Mouse (Mus musculus): ENCODE data around the gene Gm27029.
"Not testable (repeated sequence)": the region's sequence is repeated elsewhere in the genome, so short reads cannot be mapped to it uniquely, and the experiment has no call there.

The Gm27029 gene

GRCm38 (mm10) chr11:101424105-101424851, at the start of gene Gm27029:
Gm27029 (minus strand) TSS chr11:101424796.
- in situ Hi-C loops (cut with MboI, MseI) = no loop called here

GRCm38 (mm10) chr11:101474298-101474697, 49.7 kb upstream of the Gm27029 start:
- in situ Hi-C loops (cut with MboI, MseI) = no loop called here

GRCm38 (mm10) chr11:101473686-101474085, 49.1 kb upstream of the Gm27029 start:
- in situ Hi-C loops (cut with MboI, MseI) = not testable (repeated sequence)

GRCm38 (mm10) chr11:101472336-101472735, 47.7 kb upstream of the Gm27029 start:
- in situ Hi-C loops (cut with MboI, MseI) = no loop called here

GRCm38 (mm10) chr11:101471926-101472325, 47.3 kb upstream of the Gm27029 start:
- in situ Hi-C loops (cut with MboI, MseI) = no loop called here

- in situ Hi-C loops (cut with MboI, MseI) = no loop called here
These were observed 45.6 kb upstream of the Gm27029 start for GRCm38 (mm10) chr11:101470206-101470605.

DNA sequence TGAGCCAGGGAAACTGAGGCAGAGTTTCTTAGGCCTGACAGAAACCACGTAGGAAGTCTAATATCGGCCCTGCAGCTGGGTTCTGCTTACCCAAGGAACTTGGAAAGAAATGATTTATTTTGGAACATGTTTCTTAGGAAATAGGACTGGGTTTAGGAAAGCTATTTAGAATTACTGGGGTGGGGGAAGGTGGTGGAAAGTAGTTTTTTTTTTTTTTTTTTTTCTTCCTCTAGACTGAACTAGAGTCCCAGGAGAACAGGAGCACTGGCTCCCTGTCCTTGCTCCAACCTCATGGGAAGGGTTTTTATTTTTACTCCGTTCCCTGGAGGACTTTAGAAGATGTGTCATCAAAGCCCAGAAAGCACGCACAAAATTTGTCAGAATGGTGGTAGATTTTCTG, 44.6 kb upstream of the Gm27029 start:
- in situ Hi-C loops (cut with MboI, MseI) = no loop called here

GRCm38 (mm10) chr11:101468731-101469130, 44.1 kb upstream of the Gm27029 start:
- in situ Hi-C loops (cut with MboI, MseI) = no loop called here

DNA sequence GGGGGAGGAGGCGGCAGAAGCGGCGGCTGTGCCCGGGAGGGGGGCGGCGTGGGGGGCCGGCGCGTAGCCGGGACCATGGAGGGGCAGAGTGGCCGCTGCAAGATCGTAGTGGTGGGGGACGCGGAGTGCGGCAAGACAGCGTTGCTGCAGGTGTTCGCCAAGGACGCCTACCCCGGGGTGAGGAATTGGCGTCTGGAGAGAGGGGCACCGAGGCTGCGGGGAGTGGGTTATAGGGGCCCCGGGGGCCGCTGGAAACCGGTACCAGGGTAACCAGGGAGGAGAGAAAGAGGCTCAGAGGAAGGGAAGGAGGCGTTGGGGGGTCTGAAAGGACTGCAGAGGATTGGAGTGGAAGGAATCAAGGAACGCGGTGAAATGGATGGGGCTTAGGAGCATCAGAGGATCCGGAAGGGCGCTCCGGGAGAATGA, 43.7 kb upstream of the Gm27029 start:
- in situ Hi-C loops (cut with MboI, MseI) = no loop called here

DNA sequence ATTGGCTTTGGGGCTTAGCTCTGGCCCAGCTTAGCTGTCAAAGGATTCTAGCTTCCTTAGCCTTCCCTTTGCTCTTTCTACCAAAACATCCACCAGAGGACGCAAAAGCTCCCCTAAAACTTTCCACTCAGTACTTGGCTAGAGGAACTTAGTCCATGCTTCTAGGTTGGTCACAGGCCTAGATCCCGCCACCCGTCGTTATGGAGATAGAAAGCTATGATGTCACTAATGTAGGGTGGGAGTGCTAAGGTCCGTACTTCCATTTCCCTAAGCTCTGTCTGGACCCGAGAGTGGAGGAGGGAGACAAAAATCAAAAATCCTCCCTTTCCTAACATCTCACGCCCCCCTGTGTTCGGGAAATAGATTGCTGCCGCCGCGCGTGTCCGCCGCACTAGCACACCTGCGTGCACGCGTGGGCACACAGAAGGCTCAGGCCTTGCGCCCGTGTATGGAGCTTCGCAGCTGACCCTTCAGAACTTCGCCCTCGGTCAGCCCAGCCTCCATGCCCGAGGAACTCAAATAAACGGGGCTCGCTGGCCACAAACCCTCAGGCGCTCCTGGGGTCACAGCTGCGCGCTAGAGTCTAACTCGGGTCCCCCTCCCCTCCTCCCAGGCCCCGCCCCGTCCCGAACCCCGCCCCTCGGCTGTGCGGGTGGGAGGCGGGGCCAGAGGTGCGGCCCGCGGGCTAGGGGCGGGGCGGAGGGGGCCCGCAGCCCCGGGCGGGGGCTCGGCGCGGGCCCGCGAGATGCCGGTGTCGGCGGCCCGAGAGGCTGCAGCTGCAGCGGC, 43.1 kb upstream of the Gm27029 start:
- in situ Hi-C loops (cut with MboI, MseI) = no loop called here

- in situ Hi-C loops (cut with MboI, MseI) = not testable (repeated sequence)
These were observed 42.0 kb upstream of the Gm27029 start for GRCm38 (mm10) chr11:101466552-101466950.

GRCm38 (mm10) chr11:101465869-101466551, 41.4 kb upstream of the Gm27029 start, which contains the start of gene Vat1:
Vat1 (minus strand) TSS chr11:101466230.
- in situ Hi-C loops (cut with MboI, MseI) = no loop called here

DNA sequence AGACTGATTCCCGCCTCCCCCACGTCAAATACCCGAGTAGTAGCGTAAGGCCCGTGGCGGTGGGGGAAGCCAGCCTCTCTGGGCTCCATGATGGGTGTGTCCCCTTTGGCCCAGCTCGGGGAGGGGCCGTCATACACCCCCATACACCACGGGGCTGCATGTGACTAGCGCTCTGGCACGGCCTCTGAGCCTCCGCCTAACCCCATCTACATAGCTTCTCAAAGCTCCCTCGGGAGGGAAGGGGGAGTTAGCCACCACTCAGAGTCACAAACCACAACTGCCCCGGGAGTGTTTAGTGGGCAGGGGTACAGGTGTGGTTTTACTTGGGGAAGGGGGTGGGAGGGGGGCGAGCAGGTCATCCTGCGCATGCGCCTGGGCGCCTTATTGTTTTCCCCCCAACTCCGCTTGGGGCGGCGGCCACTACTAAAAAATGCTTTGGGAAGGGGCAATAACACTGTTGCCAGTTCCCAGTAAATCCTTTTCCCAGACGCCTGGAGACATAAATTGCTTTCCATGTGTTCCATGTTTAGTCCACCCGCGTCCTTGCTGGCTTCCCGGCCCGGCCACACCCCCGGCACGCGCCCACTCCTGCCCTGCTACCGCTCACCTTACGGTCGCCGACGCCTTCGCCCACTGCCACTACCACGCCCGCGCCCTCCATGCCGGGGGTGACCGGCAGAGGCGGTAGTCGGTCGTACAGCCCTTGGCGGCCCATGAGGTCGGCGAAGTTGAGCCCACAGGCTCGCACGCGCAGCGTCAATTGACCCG, 40.7 kb upstream of the Gm27029 start:
- in situ Hi-C loops (cut with MboI, MseI) = no loop called here

DNA sequence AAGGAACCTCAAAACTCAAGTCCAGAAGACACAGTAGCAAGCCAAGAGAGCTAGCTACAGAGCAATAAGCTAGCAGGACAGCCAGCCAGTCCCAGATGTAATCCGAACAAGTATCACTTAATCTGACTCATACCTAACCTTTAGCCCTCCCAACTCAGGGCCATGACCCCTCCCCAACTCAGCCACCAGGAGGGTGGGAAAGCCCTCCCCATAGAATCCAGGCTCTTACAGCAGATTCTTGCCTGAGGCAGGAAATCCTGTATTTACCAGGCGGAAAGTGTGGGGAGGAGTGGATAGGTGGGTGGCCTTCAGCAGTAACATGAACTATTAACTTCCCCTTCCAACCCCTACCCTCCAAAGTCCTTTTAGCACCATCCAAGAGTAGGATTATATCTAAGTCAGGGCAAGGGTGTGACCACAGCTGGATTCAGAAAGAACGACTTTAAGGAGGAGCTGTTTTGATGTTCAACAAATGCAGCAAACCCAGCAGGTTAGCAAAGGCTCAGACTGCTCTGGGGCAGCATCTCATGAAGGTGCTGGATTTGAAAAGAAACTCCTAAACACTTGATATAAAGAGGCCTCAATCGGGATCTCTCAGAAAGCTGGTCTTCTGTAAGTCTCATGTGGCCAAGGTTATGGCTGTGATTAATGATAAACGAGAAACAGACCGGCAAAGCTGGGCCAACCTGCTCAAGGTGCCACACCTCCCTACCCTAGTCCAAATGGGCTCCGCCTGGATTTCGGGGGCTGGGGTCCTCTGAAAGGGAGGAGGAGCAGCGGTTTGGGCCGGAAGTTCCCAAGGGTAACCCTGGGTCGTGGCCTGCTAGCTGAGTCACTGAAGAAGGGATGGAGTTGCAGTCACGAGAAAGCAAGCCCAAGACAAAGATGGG, 39.9 kb upstream of the Gm27029 start, which contains the start of gene Rnd2:
Rnd2 (plus strand) TSS at position 789 of the 890 bp plus-strand sequence.
- in situ Hi-C loops (cut with MboI, MseI) = no loop called here

GRCm38 (mm10) chr11:101462583-101463440, 38.2 kb upstream of the Gm27029 start:
- in situ Hi-C loops (cut with MboI, MseI) = no loop called here

GRCm38 (mm10) chr11:101462141-101462540, 37.5 kb upstream of the Gm27029 start:
- in situ Hi-C loops (cut with MboI, MseI) = no loop called here

DNA sequence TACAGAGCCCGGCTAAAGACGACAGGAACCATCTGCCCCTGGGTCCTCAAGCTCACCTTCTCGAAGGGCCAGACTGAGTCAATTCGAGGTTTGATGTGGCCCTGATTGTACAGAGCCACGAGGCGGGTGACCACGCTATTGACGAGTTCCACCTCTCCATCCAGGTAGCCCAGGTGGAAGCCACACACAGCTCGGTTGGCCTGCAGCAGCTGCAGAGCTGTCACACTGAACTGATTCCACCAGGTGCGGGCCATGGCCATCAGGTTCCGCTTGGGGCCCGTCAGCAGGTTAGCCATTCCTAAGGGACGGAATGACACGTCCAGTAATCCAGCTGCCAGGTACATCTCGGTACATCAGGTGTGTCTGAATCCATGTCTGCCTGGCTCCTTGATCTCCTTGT, 35.7 kb upstream of the Gm27029 start:
- in situ Hi-C loops (cut with MboI, MseI) = no loop called here

GRCm38 (mm10) chr11:101459716-101460115, 35.1 kb upstream of the Gm27029 start:
- in situ Hi-C loops (cut with MboI, MseI) = no loop called here

GRCm38 (mm10) chr11:101458217-101458616, 33.6 kb upstream of the Gm27029 start:
- in situ Hi-C loops (cut with MboI, MseI) = no loop called here
